Mouse (Mus musculus) retina, embryonic 14.5 days (tissue): ENCODE data around the gene Ndnf.

Experiments used
- DNase-seq: peaks from one replicate; pipeline ENCODE4 v3.0.0-alpha.2; 2015; ENCODE audit warnings: low spot score

Gene Ndnf

DNA sequence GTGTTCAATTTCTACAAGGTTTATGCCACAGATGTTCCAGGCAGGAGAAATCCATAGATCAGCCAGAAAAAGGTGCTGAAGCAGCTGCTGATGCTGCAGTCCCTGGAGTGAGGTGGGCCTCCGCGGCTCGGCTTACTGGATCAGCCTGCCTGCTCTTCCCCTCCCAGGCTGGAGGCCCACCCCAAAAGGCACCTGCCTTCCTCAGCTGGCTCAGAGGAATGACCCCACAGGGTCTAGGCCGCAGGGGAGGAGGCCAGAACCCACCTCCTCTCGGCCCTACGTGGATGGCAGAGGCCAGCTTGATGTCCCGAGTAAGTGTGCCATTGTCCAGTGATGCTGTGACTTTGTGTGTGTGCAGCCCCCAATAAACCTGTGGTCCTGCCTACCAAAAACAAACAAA is 86.8 kb downstream of the Ndnf start:
- DNase-seq, result no peak

DNA sequence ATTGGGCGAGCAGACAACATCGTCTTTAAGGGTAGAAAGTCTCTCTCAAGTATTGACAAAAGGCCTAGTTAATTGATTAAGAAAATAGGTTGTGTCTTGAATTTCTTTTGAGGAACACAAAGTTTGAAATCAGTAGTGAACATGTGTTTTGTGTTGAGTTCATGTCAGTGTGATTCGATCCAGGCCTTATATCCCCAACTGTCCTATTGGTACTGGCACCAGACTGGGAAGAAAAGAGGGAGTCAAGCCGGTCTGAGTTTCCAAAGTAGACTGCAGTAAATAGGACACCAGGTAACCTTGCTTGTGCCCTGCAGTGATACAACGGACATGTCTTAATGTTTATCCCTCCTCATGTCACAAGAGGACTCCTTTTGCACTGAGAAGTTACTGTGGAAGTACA is 87.8 kb downstream of the Ndnf start:
- no peak for DNase-seq

DNA sequence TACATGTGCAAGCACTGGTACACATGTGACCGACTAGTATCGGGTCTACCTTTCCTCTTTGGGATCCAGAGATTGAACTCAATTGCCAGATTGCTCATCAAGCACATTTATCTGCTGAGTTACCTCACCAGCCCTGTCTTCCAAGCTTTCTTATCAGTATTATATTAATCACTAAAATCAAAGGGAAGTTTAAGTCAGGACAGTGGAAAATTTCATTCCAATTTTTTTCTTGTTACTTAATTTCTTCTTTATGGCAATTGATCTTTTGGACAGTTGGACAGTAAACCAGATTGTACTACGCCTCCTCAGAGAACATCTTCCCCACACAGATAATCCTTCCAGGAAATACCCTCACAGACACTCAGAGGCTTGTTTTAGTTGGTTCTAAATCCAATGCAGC is 88.7 kb downstream of the Ndnf start:
- no peak for DNase-seq
